13 mouse cellular contexts compared by ENCODE assay signal in genomic region chr14:122374285-122374997, GRCm38 (mm10).
DNase-seq lines count a peak whose midpoint lies in the region; ATAC-seq lines count a peak whose summit lies in the region.
"Had no signal": no experiment of that assay in that cellular context is flagged by ENCODE, and none has a peak within 500 bp of the region (broad histone marks: within the 10 kb centered on the region; RNA-seq: fewer than 3 reads in every experiment).

No protein-coding gene starts in this region.

- H3K9ac ChIP-seq in heart, embryonic 12.5 days, result no peak overlapping the region
- H3K9ac ChIP-seq in midbrain, embryonic 11.5 days (ENCODE audit: low read length), result no peak overlapping the region
- H3K9ac ChIP-seq: liver, embryonic 14.5 days had no signal

- H3K4me1 ChIP-seq in heart, embryonic 12.5 days (replicated peaks), result peaks cover 9% of the 10 kb centered on the region
- peaks cover 26% of the 10 kb centered on the region for H3K4me1 ChIP-seq in midbrain, embryonic 11.5 days (ENCODE audit: control insufficient read depth, insufficient read depth, low read length)

- 0 out of 2 replicates have a peak overlapping the region, but pooled peaks have one; percentile 14 for H3K4me2 ChIP-seq in heart, embryonic 12.5 days
- H3K4me2 ChIP-seq in midbrain, embryonic 11.5 days, result peak overlapping the region; percentile 1; the same call in 1 of the 2 replicates

- 18% methylated on average over 9 of the region's 9 CpGs for WGBS in heart, embryonic 12.5 days
- 5% methylated on average over 9 of the region's 9 CpGs for WGBS in midbrain, embryonic 11.5 days

- no peak overlapping the region for H3K27ac ChIP-seq in heart, embryonic 12.5 days (ENCODE audit: poor library complexity, severe bottlenecking)
- no peak overlapping the region for H3K27ac ChIP-seq in midbrain, embryonic 11.5 days (ENCODE audit: low read depth, low read length)
- H3K27ac ChIP-seq: liver, embryonic 14.5 days had no signal

- intact Hi-C loops in heart, postnatal 10 days (cut with DNase I), result no loop called here

- no peaks in the 10 kb centered on the region for H3K27me3 ChIP-seq in heart, embryonic 12.5 days (replicated peaks)
- H3K27me3 ChIP-seq in midbrain, embryonic 11.5 days (ENCODE audit: control insufficient read depth, insufficient read depth, low read length), result peaks cover 58% of the 10 kb centered on the region
- H3K27me3 ChIP-seq: CH12.LX had no signal

- ATAC-seq in heart, embryonic 12.5 days (ENCODE audit: insufficient number of reproducible peaks, low FRiP score), result no peak
- peak; percentile 62 for ATAC-seq in midbrain, embryonic 11.5 days (ENCODE audit: low FRiP score)
- ATAC-seq: inflammation-experienced regulatory T-cells, adult 6 months had no signal

- H3K9me3 ChIP-seq in heart, embryonic 12.5 days (replicated peaks), result no peaks in the 10 kb centered on the region
- H3K9me3 ChIP-seq in midbrain, embryonic 11.5 days (ENCODE audit: control insufficient read depth, low read length), result no peaks in the 10 kb centered on the region

- no peak overlapping the region for H3K4me3 ChIP-seq in heart, embryonic 12.5 days
- H3K4me3 ChIP-seq in midbrain, embryonic 11.5 days (ENCODE audit: low read depth, low read length), result no peak overlapping the region

- DNase-seq in heart, postnatal 10 days, result no peak
- DNase-seq in embryo, embryonic 9.5 days (ENCODE audit: extremely low spot score), result peak; percentile 49
- peak; percentile 61 for DNase-seq in forelimb bud, embryonic 11.5 days (ENCODE audit: low read depth, low spot score)
- peak; percentile 93 for DNase-seq in midbrain, embryonic 11.5 days (ENCODE audit: low spot score, missing footprints)
- DNase-seq in urinary bladder, postnatal 4 days (ENCODE audit: low spot score in 2 of 2), result no peak
- DNase-seq in left cerebral cortex, adult 11 months (ENCODE audit: low spot score), result no peak
- no peak for DNase-seq in adrenal gland, adult 8-10 months
- DNase-seq: gastrocnemius, postnatal 25 days; thymus, adult 18-20 months had no signal

- no peaks in the 10 kb centered on the region for H3K36me3 ChIP-seq in heart, embryonic 12.5 days
- no peaks in the 10 kb centered on the region for H3K36me3 ChIP-seq in midbrain, embryonic 11.5 days (ENCODE audit: control insufficient read depth, insufficient read depth, low read length)

Comparison
In these comparisons a context has a peak if more than half of its experiments do, and no peak if none do; other contexts are left out.
1. DNase-seq: peak in embryo, embryonic 9.5 days (single experiment), forelimb bud, embryonic 11.5 days (single experiment) and midbrain, embryonic 11.5 days (single experiment); none in heart, postnatal 10 days (0 of 2), urinary bladder, postnatal 4 days (0 of 2), left cerebral cortex, adult 11 months (single experiment) and adrenal gland, adult 8-10 months (single experiment).